Mouse (Mus musculus): ENCODE measurements around the gene Them4. TPM values are rescaled to one million over a fixed set of nuclear protein-coding genes. Genes with fewer than 3 reads are reported as not detected.

Them4 gene
- polyA plus RNA-seq, 1 experiment from 2014 or later, result 10.6 TPM

Other genes starting within 250 kb of the Them4 start
- not detected in 2 replicates for gene Gm10697, start 237.4 kb upstream of the Them4 start, polyA plus RNA-seq (2015; fragmentation: Nextera tagmentation; extraction: Ambion mirVana)
- gene Gm10696, start 131.9 kb upstream of the Them4 start, polyA plus RNA-seq (2015; fragmentation: Nextera tagmentation; extraction: Ambion mirVana), result not detected in 2 replicates
- not detected in 2 replicates for gene Gm5286, start 113.4 kb upstream of the Them4 start, polyA plus RNA-seq (2015; fragmentation: Nextera tagmentation; extraction: Ambion mirVana)
- gene Gm4778, start 46.1 kb upstream of the Them4 start, polyA plus RNA-seq (2015; fragmentation: Nextera tagmentation; extraction: Ambion mirVana), result not detected in 2 replicates
- 0.25 and 0.35 TPM in 2 replicates for gene Them5, start 32.0 kb downstream of the Them4 start, polyA plus RNA-seq (2015; fragmentation: Nextera tagmentation; extraction: Ambion mirVana)
- 0.45 and 1.1 TPM in 2 replicates for gene C2cd4d, start 52.3 kb downstream of the Them4 start, polyA plus RNA-seq (2015; fragmentation: Nextera tagmentation; extraction: Ambion mirVana)
- gene Rorc, start 62.7 kb downstream of the Them4 start, polyA plus RNA-seq (2015; fragmentation: Nextera tagmentation; extraction: Ambion mirVana), result 6.1 and 6.8 TPM in 2 replicates
- gene Lingo4, start 88.4 kb downstream of the Them4 start, polyA plus RNA-seq (2015; fragmentation: Nextera tagmentation; extraction: Ambion mirVana), result 0.25 and 0.26 TPM in 2 replicates
- 11.7 and 11.8 TPM in 2 replicates for gene Tdrkh, start 103.2 kb downstream of the Them4 start, polyA plus RNA-seq (2015; fragmentation: Nextera tagmentation; extraction: Ambion mirVana)
- gene Mrpl9, start 133.2 kb downstream of the Them4 start, polyA plus RNA-seq (2015; fragmentation: Nextera tagmentation; extraction: Ambion mirVana), result 59.5 and 62.6 TPM in 2 replicates
- gene Oaz3, start 133.8 kb downstream of the Them4 start, polyA plus RNA-seq (2015; fragmentation: Nextera tagmentation; extraction: Ambion mirVana), result 0.42 and 0.49 TPM in 2 replicates
- gene Celf3, start 168.2 kb downstream of the Them4 start, polyA plus RNA-seq (2015; fragmentation: Nextera tagmentation; extraction: Ambion mirVana), result 2.3 and 4.6 TPM in 2 replicates
- gene Riiad1, start 170.3 kb downstream of the Them4 start, polyA plus RNA-seq (2015; fragmentation: Nextera tagmentation; extraction: Ambion mirVana), result 7.8 and 8.4 TPM in 2 replicates